Mouse (Mus musculus): ENCODE measurements around the gene Catsperz.

DNA sequence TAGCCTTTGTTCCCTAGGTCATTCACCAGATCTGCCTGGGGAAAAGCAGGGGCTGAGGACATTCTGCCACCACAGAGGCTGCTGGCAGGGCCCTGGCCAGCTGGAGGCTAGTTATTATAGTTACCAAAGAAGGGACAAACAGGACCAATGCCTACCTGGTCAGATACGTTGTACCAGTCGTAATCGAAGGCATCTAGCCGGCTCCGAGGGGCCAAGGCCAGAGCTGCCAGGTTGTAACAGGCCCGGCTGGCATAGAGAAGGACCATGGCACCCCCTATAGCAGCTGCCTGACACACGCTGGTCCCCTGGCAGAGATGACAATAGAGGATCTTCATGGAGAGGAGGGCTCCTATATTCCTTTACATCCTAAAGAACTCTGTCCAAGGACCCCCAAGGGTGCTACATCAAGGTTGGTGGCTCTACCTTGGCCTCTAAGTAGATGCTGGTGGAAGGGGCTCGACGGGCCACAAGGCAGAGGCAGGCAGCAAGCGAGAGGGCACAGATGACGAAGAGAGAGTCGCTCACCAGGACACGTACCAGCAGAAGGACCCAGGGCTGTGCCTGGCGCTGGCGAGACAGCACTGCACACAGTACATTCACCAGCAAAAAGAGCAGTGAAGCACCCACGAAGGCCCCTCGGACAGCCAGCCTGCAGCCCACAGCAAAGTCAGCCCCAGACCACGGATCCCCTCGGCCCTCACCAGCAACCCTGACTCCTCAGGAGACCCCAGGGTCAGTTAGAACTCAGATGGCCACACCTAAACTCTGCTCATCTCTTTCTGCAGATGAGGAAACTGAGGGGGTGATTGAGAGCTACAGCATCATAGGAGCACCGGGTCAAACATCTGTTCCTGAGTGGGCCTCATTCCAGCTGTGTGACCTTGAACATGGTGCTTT is 14.2 kb upstream of the Catsperz start:
- TF ChIP-seq CTCF (IDR thresholded peaks at IDR 0.05; ENCODE audit: low read depth) (no peak), EP300 (IDR thresholded peaks at IDR 0.05; ENCODE audit: low read depth) (no peak)
